Mouse (Mus musculus) kidney, adult 8-10 months (tissue): Measurements from ENCODE around the gene Sox5.

Experiments used
- DNase-seq, 2 experiments: peaks; one replicate each; pipeline ENCODE4 v3.0.0; 2022

Sox5 gene

DNA sequence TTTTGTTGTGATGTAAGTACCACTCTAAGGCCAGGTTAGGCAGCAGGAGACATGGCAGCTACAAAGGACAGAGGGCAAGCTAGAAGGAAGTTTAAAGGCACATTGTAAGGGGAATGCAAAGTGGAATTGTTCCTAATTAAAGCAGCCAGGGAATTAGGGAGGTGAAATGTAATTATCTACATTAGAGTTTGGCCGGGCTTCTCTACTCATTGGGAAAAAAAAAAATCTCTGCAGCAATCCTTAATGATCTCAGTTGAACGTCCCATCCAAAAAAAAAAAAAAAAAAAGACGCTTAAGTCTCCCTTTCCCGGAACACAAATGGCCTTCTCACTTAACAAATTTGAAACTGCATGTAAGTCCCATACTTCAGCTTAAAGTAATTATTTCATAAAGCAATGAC is 301.9 kb downstream of the Sox5 start:
- DNase-seq: no peak

GRCm38 (mm10) chr6:144477287-144478064 is 304.3 kb downstream of the Sox5 start:
- DNase-seq: no peak

DNA sequence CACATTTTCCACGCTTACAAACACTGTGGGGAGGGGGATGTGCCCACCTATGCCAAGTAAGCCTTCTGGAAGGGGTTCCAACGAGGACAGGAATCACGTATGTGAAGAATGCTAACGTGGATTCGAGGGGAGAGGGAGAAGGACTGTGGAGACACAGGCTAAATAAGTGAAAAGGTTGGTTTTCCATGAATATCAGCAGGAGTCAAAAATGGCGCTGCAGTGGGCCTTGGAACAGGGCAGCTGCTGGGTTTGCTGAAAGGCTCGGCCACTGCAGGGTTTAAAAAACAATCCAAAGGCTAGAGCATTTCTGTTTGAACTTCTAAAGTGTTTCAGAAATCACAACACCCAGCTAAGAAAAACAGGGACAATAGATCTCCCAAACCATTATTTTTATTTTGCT is 308.3 kb downstream of the Sox5 start:
- no peak for DNase-seq

DNA sequence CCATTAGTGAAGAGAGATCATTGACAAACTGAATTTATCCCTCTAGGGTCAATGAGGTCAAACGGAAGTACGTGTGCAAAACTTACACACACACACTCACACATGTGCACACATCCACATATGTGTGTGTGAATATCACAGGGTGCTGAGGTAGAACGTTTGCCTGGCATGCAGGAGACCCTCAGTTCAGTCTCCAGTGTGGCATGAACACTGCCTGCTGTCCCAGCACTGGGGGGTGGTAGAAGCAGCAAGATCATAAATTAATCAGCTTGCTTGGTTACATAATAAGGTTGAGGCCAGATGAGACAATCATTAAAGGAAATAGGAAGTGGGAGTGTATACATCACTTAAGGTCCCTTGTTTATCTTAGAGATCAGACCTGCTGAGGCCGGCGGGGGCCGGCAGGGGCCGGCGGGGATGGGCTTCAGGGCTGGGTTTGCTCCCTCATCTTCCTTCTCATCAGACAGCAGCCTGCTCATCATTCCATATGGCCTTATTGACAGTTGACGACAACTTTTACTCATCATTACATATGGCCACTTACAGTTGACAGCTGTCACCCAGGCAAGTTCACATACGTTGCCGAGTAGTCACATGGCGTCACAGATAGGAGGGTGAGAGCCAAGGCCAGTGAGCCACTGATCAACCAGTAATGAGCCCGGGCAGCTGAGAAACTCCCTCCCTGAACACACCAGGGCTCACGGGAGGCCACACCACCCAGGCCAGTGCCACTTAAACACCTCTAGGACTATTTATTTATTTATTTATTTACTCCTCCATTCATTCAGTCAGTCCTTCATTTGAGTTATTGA is 309.5 kb downstream of the Sox5 start:
- DNase-seq: no peak

- DNase-seq: no peak
Measured at GRCm38 (mm10) chr6:144466711-144467110, 315.1 kb downstream of the Sox5 start.

GRCm38 (mm10) chr6:144463691-144464090 is 318.1 kb downstream of the Sox5 start:
- DNase-seq: peak in 1 of 2 experiments; percentile 4

DNA sequence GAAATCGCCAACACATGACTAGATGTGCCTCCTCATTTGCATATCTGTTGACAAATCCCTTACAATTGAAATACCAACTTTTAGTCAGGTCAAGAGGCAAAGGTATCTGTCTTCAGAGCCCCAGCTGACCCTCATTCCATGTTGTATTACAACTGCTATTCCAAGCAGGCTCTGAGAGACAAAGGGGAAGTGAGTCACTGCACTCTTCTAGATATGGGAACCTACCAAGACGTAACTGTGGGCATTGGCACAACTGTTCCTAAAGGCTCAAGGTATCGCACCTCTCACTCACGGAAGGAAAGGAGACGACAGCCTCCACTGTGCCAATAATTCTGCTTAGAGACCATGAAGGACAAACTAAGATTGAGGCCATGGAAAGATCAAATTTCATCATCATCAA is 318.5 kb downstream of the Sox5 start:
- no peak for DNase-seq

DNA sequence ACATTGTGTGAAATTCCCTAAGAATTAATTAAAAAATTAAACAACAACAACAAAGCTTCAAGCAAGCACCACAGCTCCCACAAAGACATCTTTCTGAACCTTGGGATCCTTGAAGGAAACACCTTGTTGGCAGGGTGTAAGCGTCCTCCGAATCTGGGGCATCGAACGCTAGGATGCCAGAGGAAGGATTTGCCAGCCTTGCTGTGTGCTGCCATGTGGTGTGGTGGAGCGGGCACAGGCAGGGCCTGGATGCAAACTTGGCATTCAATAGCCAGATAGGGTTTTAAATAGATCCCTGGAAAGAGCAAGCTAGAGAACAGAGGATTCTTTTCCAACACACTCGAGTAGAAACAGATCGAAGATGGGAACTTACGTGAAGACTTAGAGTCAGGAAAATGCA is 322.3 kb downstream of the Sox5 start:
- DNase-seq: no peak

DNA sequence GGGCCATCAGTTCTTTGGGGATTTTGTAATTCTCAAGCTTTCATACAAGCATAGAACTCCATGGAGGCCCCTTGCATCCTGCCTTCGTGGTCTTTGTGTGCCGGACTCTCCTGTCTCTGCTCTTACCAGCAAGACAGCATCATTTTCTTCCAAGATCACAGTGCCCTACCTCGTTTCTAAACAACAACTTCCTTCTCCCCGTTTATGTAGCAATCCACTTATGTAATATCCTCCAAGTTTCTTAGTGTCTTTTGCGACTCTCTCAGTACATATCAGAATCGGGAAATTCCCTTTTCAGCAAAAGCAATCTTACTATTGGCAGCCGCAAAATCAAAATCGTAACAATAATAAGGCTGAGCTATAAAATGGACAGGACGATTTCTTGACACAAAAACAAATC is 324.3 kb downstream of the Sox5 start:
- no peak for DNase-seq

- DNase-seq: no peak
Measured at GRCm38 (mm10) chr6:144454291-144455276, 327.2 kb downstream of the Sox5 start.

DNA sequence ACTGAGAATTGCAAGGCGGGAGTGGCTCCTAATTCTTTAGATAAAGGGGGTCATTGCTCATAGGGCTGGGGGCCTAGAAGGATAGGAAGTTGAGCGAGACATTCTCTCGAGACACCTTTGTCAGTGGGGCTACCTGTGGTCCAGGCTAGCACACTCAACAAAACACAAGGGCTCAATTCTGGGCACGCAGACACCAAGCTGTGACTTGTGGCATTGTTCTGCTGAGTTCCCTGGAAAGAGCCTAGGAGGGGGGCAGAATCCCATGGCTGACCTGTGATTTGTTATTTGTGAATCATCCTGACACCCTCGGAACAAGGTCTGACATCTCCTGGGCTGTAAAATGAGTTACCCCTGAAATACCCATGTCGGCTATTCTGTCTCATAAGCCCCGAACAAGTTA is 328.2 kb downstream of the Sox5 start:
- DNase-seq: no peak

DNA sequence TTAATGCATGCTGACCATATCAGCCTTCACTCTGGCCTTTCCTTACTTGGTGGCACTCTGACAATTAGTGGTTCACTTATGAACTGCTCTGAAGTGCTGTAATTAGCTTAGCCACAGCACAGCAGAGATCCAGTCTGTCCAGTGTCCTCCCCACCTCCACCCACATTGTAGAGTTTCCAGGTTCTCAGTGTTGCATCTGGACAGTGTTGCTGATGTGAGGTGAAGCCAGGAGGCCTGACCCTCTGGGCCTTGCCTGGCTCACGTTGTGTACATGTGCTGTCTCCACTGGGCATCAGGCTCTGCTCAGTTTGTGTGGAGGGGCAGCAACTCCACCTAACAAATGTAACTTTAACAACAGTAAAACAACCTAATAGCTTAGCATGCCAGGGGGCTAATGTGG is 328.6 kb downstream of the Sox5 start:
- no peak for DNase-seq

DNA sequence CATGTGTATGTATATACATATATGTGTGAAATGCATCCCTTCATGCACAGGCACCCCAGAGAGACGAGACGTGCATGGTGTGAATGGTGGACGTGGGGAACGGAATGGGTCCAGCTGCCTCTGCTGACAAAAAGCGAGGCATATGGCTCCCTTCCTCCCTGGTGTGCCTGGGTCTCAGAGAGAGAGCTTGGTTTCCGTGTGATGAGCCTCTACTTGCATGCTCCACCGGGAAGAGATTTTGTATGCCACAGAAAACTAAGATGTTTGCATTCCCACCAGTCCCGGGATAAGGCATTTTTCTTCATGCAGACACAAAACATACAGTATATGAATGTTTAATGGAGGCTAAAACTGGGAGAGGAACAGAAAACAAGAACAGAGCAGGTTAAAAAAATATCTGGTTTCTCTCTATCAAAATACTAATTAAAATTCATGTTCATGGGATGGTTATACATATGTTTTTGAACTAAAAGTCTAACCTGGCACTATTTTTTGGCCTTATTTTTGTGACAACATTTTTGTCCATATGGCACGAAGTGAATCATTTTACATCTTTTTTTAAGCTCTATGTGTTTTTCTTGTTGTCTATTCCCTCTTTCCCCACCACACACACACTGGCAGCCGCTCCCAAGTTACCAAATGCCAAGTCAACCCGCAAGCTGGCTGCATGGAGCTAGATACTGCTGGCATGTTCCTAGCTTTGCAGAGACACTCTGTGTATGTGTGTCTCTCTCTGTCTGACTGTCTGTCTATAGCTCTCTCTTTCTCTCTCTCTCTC is 329.4 kb downstream of the Sox5 start:
- no peak for DNase-seq

GRCm38 (mm10) chr6:144451631-144452030 is 330.1 kb downstream of the Sox5 start:
- no peak for DNase-seq

GRCm38 (mm10) chr6:144445761-144446373 is 335.9 kb downstream of the Sox5 start:
- no peak for DNase-seq

DNA sequence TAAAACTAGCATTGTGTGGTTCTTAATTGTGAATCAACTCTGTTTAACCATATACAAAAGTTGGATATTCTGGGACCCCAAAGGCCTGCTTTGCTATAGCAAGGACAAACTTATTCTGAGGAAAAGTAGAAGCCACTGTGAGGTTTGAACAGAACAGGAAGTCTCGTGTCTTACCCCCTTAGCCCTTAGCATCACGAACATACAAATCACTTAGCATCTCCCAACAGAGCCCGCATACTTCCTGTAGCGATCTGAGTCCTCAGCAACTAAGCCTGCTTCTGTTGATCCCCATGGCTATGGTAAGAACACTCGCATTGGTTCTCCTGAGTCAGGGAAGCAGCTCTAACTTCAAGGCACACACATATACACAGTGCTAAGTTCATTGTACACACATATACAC is 337.4 kb downstream of the Sox5 start:
- no peak for DNase-seq

DNA sequence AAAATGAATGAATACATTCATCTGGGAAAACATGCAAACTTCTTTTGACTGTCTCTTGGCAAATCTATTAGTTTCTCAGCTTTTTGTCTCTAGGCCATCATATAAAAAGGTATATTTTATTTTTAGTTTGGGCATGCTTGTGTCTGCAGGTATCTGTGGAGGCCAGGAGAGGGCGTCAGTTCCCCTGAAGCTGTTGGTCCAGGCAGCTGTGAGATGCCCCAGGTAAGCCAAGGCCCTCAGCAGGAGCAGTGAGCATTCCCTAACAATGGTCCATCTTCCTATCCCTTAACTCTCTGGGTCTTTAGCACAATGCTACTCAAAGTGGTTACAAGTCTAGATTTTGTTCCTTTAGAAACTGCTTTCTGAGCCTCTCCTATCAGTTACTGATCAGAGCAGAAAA is 338.1 kb downstream of the Sox5 start:
- no peak for DNase-seq

DNA sequence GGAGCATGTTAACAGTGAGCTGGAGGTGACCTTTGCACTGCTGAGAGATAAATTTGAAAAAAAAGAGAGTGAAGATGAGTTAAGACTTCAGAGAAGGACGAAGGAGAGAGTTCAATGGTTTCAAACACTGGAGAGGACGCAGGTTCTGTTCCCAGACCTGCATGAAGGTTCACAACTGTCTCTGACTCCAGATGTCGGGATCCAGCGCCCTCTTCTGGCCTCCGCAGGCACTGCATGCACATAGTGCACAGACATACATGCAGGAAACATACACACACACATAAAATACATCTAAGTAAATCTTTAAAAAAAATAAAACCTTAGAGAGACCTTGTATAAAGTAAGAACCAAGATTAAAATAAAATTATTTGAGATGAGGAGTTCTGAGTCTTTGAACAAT is 352.5 kb downstream of the Sox5 start:
- no peak for DNase-seq

- DNase-seq: peak; percentile 27 to 30
Measured at GRCm38 (mm10) chr6:144408030-144408429, 373.7 kb downstream of the Sox5 start.

GRCm38 (mm10) chr6:144398115-144398514 is 383.7 kb downstream of the Sox5 start:
- DNase-seq: no peak

DNA sequence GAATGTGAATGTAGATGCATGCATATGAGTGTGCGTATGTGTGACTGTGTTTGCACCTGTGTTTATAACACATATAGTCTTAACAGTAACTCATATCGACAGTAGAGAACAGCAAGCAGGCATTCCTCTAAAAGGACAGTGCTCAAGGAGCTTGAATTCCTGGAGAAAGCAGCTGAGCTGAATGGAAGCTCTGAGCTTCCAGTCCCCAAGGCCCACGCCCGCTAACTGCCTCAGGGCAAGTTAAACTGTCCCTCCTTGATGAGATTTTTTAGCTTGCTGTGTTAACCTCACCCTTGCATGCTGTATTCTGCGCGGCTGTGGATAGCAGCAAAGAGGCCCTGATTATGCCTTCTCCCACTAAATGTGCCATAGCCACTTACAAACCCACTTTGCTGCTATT is 388.6 kb downstream of the Sox5 start:
- DNase-seq: no peak
